Mouse (Mus musculus) ovary, adult 18-20 months (tissue): ENCODE results near the gene Arpc4.
A peak's percentile ranks its signal among the peaks of the same experiment; 100 is the strongest.

ENCODE experiments used
- DNase-seq: peaks from one replicate; pipeline ENCODE4 v3.0.0; 2022; ENCODE audit warnings: low spot score, mixed read lengths

Arpc4 gene

DNA sequence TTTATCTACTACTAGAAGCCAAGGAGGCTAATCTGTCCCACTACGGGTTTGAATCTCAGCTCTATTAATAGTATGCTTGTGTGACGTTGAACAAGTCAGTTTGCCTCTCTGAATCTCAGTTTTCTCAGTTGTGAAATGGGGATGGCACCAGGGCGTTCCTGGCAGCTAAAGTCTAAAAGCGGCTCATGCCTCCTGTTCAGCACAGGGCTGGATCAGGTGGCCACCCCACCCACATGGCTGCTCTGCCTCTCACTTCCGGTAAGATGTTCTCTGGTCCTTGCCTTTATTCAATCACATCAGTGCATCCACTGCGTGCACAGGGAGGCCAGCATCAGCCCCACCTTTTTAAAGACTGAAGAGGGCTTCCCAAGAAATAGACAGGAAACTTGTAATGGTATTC lies 27.6 kb downstream of the Arpc4 start:
- no peak for DNase-seq

DNA sequence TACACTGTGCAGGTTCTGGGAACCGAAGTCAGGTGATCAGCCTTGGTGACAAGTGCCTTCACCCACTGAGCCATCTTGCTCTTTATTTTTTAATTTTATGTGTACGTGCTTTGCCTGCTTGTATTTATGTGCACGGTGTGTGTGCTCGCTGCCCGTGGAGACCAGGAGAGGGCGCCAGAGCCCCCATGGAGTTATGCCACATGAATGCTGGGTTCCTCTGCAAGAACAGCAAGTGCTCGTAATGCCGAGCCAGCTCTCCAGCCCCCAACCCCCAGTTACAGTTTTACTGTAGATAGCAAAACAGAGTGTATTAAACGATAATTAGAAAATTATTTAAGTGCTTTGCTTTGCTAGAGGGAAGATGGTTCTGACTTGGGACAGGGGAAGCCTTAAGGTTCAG lies 28.8 kb downstream of the Arpc4 start:
- no peak for DNase-seq

DNA sequence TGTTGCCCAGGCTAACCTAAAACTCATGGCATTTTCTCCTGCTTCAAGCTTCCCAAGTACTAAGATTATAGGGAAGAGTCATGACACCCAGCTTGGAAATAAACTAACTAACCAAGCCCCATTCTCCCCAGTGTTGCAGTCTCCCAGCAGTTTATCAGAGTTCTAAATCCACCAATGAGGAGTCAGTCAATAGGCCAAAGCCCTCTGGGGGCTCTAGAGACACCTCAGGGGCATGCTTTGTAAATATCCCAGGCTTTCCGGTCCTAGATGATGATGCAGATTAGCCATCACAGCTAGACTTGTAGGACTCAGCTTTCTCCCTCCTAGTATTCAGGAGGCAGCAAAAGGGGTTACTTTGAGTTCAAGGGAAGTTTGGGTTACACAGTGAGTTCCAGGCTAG lies 32.1 kb downstream of the Arpc4 start:
- no peak for DNase-seq

DNA sequence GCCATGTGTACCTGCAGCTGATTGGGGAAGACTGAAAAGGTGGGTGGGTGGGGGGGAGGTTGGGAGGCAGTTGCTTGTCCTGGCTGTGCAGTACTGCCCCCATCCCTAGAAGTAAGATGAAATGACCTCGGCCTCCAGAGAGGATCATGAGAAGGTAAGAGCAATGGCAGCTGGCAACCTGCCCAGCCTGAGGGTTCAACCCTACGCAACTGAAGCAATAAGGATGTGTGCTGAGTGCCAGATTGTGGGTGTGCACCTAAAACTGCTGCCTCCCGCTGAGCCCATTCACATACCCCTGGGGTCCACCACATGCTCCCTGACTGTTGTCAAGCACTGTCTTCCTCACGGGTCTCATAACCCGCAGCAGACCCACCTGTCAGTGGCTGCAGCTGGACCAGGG lies 38.5 kb downstream of the Arpc4 start:
- DNase-seq, result no peak

DNA sequence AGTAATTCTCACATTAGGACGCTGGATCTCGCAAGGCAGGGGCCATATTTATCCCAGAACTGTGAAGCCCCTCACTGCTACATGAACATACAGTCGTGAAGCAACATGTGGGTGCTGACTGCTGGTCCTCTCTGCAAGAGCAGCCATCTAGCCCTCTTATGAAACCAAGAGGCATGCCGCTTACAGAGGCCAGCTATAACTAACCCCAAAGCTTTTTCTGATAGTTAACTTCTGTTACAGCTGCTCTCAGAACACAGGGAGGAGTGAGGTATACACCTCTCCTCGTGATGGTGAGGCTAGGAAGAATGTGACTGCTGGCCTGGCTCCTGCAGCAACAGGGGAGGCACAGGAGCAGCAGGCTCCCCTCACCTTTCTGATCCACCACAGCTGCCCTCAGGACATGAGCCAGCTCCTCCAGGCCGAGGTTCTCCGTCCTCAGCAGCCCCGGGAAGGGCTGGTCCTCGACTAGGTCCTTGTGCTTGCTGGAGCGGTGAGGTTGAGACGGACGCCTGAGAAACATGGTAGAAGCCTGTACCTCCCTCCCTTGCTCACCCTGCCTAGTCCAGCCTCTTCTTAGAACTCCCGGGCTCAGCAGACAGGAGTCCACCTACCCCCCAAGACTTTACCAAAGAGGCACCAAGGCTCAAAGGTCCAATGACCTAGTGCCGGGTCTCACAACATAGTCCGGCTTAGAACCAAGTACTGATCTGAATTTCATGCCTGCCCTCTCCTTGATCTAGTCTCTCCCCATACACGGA lies 40.7 kb downstream of the Arpc4 start:
- no peak for DNase-seq

DNA sequence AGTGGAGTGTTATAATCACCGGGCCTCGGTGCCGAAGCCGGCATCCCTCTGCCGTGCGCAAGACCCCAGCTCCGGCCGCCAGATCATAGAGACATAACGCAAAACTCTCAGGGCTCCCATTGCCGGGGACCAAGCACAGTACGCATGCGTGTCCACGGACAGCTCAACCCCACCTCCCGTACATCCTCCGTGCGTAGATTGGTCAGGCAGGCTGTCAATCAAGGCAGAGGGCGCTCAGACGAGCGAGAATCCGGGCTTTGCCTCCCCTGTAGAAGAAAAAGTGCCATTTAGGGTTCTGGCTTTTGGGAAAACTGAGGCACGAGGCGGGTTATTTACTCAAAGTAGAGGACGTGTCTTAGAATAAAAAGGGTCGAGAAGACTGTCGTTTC lies 41.3 kb downstream of the Arpc4 start, which contains the start of gene Rpusd3:
TSS of gene Rpusd3 (minus strand) at position 142 of the 389 bp plus-strand sequence.
- DNase-seq, result peak; percentile 95

DNA sequence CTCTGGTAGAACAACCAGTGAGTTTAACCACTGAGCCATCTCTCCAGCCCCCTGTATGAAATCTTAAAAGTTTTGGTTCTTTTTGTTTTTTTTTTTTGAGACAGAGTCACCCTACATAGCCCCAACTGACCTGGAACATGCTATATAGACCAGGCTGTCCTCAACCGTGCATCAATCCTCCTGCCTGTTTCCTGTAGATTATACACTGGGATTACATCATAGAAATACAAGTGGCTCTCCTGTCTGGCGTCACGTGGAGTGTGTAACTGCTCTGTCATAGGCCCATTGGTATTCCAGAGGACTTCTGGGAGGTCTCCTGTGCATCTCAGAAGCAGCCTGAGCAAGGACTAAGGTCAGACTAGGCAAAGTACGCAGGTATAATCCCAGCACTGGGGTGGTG lies 45.1 kb downstream of the Arpc4 start:
- DNase-seq, result no peak

DNA sequence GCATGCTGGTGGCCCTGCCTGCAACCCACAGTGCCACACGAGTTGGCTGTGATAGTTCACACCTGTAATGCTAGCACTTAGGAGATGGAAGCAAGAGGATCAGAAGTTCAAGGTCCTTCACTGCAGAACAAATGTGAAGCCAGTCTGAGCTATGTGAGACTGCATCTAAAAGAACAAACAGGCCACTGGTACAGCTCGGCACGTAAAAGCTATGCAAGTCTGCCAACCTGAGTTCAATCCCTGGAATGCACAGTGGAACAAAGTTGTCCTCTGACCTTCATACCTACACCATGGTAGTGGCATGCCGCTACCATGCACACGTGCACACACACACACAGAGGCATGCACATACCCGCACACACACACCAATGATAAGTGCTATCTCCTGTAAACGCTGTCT lies 46.3 kb downstream of the Arpc4 start:
- DNase-seq, result no peak

DNA sequence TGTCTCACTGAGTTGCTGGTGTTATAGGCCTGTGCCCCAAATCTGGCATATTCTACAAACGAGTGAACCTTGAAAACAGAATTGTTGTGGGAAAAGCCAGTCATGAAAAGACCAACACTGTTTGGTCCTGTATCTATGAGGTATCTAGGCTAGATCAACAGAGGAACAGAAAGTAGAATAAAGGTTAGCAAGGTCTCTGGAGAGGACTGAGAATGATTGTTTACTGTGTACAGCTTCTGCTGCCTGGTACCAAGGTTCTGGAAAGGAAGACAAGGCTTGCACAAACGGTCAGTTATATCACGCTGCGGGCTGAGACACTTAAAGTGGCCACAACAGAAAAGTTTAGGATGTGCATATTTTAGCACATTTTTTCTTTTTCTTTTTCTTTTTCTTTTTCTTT lies 48.8 kb downstream of the Arpc4 start:
- DNase-seq, result no peak

DNA sequence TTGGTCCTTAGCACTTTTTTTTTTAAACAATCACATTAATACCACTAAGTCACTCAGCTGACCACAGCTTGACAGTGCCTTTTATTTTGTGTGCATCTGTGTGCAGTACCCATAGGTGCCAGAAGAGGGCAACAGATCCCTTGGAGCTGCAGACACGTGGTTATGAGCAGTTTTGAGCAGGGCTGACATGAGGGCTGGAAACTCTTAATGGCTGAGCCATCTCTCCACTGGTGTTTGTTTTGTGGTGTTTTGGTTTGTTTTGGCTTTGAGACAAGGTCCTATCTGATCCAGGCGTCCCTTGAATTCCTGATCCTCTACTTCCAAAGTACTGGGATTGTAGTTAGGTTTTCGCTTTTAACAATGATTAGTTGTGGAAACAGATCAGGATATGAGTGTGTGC lies 49.5 kb downstream of the Arpc4 start:
- no peak for DNase-seq

DNA sequence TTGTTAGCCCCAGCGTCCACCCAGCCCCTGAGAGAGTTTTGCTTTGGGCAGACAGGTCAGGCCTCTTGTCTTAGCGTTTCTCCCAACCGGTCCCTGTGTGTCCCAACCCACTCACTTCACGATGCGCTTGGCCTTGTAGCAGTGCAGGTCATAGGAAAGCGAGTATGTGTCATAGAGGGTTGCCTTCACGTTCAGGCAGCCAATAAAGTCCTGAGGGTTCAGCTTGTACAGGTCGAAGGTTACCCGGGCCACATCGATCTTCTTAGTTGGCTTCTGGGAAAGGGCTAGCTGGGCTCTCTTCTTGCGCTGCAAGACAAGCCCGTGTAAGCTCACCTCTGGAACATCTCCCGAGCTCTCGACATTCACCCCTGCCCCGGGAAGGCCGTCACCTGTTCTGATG lies 50.1 kb downstream of the Arpc4 start:
- no peak for DNase-seq

DNA sequence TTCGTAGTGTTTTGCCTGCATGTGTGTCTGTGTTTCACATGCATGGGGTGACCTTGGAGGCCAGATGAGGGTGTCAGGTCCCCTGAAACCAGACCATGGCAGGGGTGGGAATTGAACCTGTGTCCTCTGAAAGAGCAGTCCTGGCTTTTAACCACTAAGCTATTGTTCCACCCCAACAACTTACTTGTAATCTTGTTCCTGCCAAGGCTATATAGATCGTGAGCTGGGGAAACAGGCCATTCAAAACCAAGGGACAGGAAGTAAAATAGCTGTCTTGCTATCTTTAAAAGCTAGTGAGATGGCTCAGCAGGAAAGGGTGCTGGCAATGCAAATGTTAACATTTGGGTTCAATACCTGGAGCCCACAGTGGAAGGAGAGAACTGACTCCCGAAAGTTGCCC lies 52.0 kb downstream of the Arpc4 start:
- no peak for DNase-seq

DNA sequence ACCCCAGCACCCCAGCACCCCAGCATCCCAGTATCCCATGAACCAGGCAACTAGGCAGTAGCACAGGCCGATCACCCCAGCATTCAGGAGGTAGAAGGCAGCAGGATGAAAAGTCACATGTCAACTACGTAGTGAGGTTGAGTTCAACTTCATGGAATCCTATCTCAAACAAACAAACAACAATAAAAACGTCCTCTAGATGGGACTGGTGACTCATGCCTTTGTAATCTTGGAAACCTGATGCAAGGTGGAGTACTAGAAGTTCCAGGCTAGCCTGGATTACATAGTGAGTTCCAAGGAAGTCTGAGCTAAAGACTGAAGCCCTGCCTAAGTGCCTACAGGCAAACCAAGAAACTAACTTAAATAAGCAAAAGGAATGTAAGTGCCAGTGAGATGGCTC lies 52.9 kb downstream of the Arpc4 start:
- DNase-seq, result no peak

DNA sequence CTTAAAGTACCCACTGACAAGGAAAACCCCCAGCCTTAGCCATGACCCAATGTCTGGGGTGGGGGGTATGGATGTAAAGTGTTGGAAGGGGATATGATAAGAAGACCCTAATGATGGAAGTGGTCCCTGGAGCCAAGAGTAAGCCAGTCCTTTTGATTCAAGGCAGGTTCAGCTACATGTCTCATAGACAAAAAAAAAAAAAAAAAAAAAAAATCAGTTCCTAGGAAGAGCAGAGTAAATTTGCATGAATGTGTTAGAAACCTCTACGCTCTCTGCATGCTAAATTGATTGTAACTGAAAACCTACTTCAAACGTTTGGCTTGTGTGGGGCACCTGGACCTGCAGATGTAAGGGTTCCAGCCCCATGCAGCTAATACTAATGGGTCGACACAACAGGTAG lies 53.9 kb downstream of the Arpc4 start:
- no peak for DNase-seq

DNA sequence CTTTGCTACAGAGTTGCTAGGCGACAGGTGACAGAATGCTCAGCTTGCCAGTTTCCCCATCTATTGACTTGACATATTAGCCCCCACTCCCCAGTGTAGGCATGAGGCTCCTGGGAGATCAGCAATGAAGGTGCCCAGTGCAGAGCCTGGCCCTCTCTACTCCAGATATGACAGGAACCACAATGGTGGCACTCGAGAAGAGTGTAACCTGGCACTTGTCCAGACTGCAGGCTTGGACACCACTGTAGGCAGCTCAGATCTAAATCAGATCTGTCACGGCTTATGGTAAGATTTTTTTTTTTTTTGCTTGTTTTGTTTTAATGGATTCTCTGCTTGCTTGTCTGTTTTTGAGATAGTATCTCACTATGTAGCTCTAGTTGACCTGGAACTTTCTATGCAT lies 55.7 kb downstream of the Arpc4 start:
- no peak for DNase-seq

DNA sequence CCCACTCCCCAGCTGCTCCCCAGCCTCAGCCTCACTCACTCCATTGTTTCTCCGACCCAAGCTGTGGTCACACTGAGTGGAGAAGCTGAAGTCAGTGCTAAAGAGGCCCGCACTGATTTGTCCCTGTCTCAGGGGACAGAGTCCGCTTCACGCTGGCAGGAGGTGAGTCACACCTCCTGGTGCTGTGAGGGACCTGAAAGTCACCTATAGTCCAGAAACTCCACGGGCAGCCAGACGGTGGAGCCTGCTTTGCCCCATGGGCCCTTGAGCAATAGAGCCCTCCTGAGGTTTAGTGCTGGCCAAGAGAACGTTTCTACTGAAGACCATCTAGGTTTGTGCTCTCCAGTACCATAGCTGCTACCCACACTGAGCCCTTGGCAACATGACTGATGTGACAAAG lies 56.8 kb downstream of the Arpc4 start:
- DNase-seq, result no peak

DNA sequence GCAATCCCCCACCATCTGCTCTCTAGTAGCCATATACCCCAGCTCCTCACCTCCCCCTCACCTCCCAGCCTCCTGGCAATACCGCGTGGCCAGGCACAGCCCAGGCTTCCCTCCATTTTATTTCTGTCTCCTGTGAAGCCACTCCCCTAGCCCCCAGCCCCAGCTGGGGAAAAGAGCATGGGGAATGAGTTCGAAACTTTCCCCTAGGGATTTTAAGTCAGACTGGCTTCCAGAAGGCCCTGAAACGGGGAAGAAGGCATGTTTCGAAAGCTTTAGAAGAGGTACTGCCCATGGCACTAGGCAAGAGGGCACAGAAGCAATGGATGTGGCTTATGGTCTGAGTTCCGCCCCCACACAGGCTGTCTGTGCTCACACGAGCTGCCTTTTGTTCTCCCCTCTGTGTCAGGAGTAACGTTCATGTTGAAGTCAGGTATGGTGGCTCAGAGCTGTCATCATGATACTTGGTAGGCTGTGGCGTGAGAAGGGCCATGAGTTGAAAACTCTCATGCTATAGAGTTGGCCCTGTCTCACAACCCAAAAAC lies 57.8 kb downstream of the Arpc4 start, which contains the start of gene Cidec:
TSS of gene Cidec (minus strand) at position 97 of the 542 bp plus-strand sequence.
- DNase-seq, result no peak

DNA sequence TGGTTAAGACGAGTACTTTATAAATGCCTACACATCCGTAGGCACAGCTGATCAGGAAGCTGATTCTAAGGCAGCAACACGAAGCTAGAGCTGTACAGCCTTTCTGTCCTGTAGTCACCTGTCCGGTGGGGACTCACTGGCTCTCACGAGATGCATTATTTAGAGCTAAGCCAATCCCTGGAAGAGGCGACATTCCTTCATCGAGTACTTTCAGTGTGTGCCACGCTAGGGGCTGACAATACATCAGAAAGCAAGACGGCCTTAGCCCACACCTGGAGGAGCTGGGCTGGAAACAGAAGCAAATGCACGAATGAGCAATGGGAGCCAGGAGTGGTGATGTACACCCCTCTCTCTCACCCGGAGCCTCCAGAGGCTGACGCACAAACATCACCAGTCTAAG lies 59.2 kb downstream of the Arpc4 start:
- DNase-seq, result no peak

DNA sequence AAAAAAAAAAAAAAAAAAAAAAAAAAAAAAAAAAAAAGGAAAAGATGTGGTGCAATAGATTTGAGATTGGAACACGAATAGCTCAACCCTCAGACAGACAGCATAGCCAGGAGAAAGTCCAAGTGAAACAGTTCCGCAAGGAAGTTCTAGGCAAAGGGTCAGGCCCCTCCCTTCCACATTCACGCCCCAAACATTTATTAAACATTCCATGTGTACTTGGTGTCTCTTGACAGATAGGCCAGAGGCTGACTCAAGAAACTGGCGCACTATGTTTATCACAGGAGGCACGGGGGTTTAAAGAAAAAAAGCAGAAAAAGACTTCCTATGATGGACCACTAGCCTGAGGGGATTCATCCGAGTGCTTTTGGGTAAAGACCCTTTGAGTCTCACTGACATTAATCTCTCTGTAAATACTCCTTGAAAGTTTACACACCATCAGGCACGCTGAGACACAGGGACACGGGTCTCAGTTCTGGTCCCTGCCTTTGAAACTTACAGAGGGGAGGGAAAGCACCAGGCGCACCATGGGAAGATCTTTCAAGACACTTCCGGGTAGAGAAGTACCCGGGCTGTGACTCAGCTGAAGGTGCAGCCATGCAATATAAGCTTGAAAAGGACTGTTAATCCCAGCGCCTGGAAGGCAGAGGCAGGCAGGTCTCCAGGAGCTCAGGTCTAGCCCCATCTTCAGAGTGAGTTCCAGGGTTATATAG lies 61.0 kb downstream of the Arpc4 start:
- DNase-seq, result no peak
